Mouse (Mus musculus) heart, adult 2 months (tissue): Measurements from ENCODE around the gene Zcchc17. TPM values are rescaled to one million over a fixed set of nuclear protein-coding genes. Genes with fewer than 3 reads are reported as not detected.

Source experiments
- DNase-seq, 2 experiments: peaks; one replicate each; pipeline ENCODE4 v3.0.0; 2021
- H3K27ac ChIP-seq: fragments of 200-600 bp; 2 replicates; pipeline ENCODE4 v1.8.1; 2022
- H3K27me3 ChIP-seq: fragments of 200-500 bp; 2 replicates; pipeline ENCODE4 v1.6.1; 2012; ENCODE audit warnings: mild to moderate bottlenecking, low read length, inconsistent platforms, mixed read lengths; ENCODE audit not compliant: control insufficient read depth, insufficient read depth
- H3K36me3 ChIP-seq: fragments of 200-500 bp; 2 replicates; pipeline ENCODE4 v1.6.1; 2012; ENCODE audit warnings: low read length, inconsistent platforms; ENCODE audit not compliant: control insufficient read depth, insufficient read depth
- H3K4me1 ChIP-seq: fragments of 200-500 bp; 2 replicates; pipeline ENCODE4 v1.6.1; 2011; ENCODE audit warnings: low read length; ENCODE audit not compliant: control insufficient read depth, insufficient read depth
- H3K4me3 ChIP-seq: fragments of 200-600 bp; 2 replicates; pipeline ENCODE4 v1.8.1; 2022
- H3K79me2 ChIP-seq: fragments of 200-500 bp; replicated peaks from 2 replicates; pipeline ENCODE4 v1.6.1; 2012; ENCODE audit warnings: mild to moderate bottlenecking, inconsistent platforms, low read length, moderate library complexity, mixed read lengths; ENCODE audit not compliant: control insufficient read depth, insufficient read depth
- H3K9ac ChIP-seq: fragments of 200-500 bp; 2 replicates; pipeline ENCODE4 v1.6.1; 2012; ENCODE audit warnings: low read depth, mild to moderate bottlenecking, control low read depth, inconsistent platforms, low read length, mixed read lengths
- CTCF ChIP-seq: fragments of 200-600 bp; IDR thresholded peaks from 2 replicates; pipeline ENCODE4 v1.8.1; 2022; ENCODE audit warnings: antibody characterized with exemption, mild to moderate bottlenecking, moderate library complexity
- EP300 ChIP-seq: fragments of 200-500 bp; IDR thresholded peaks from 2 replicates; pipeline ENCODE4 v1.6.1; 2011; ENCODE audit warnings: low read depth, low read length, control low read depth; ENCODE audit not compliant: insufficient read depth
- POLR2A ChIP-seq: fragments of 200-500 bp; IDR thresholded peaks from 2 replicates; pipeline ENCODE4 v1.6.1; 2011; ENCODE audit warnings: mild to moderate bottlenecking, low read depth, low read length, control low read depth; ENCODE audit not compliant: insufficient read depth
- WGBS: fragments of 180-500 bp; shearing (Covaris S2); methylation state at CpG from one replicate; pipeline ENCODE4 v1.1.7; 2018; 5-methylcytosine and 5-hydroxymethylcytosine counted together
- intact Hi-C: fragments of 180-260 bp; cut with DNase I; formaldehyde crosslinking; loops from one replicate; pipeline ENCODE4 v1.15.1; 2025
- polyA plus RNA-seq: library from polyadenylated mRNA; depleted of rRNA; stranded (reverse); fragments of >200 nt; gene quantifications from 2 replicates; pipeline ENCODE4 v1.2.3, GENCODE M21; 2012
- total RNA-seq, 2 experiments: library from RNA; stranded (reverse); gene quantifications; 2 replicates each; pipeline ENCODE4 v1.2.3; 2021

Gene Zcchc17
- total and polyA plus RNA-seq, 3 experiments: 15.0 to 30.7 (median 25.8) TPM

- Histone ChIP-seq H3K27me3 (peaks cover 3% of the 10 kb centered on the region; the same call in 1 of the 2 replicates), H3K4me3 (peak within 1 kb of the TSS; percentile 45), H3K4me1 (0 out of 2 replicates have a peak, but pooled peaks cover 1% of the 10 kb centered on the region), H3K36me3 (peaks cover 7% of the 10 kb centered on the region), H3K79me2 (no peaks in the 10 kb centered on the region; the same call in 1 of the 2 replicates), H3K9ac (peak within 1 kb of the TSS; percentile 93), H3K27ac (peak within 1 kb of the TSS; percentile 94)
- WGBS: 1% methylated on average over 52 of the region's 52 CpGs
- DNase-seq: peak; percentile 79 to 84
- intact Hi-C loops: no loop called here
- TF ChIP-seq EP300: peak; percentile 48; the same call in 1 of the 2 replicates
- TF ChIP-seq CTCF: no peak
- TF ChIP-seq POLR2A: peak; percentile 89
Measured at GRCm38 (mm10) chr4:130308231-130309081, 51.3 kb downstream of the Zcchc17 start, which contains the start of the genes Fabp3 and Gm10570. Gene Fabp3 (plus strand): TSS chr4:130308595. Gene Gm10570 (minus strand): TSS chr4:130308674.

GRCm38 (mm10) chr4:130307851-130308230, 51.9 kb downstream of the Zcchc17 start:
- intact Hi-C loops: no loop called here
- peak; percentile 73 to 80 for DNase-seq
- H3K4me1 ChIP-seq: no peaks in the 10 kb centered on the region
- H3K9ac ChIP-seq: peak overlapping the region; percentile 74
- TF ChIP-seq POLR2A: 0 out of 2 replicates have a peak, but pooled peaks have one; percentile 15
- 0 out of 2 replicates have a peak, but pooled peaks have one; percentile 46 for TF ChIP-seq EP300
- TF ChIP-seq CTCF: peak; percentile 48
- peaks cover 1% of the 10 kb centered on the region for H3K36me3 ChIP-seq
- peak overlapping the region; percentile 45 for H3K4me3 ChIP-seq
- H3K27ac ChIP-seq: peak overlapping the region; percentile 94
- H3K27me3 ChIP-seq: peaks cover 3% of the 10 kb centered on the region; the same call in 1 of the 2 replicates
- H3K79me2 ChIP-seq: no peaks in the 10 kb centered on the region; the same call in 1 of the 2 replicates
- 2% methylated on average over 23 of the region's 23 CpGs for WGBS

GRCm38 (mm10) chr4:130306796-130307630, 52.7 kb downstream of the Zcchc17 start:
- intact Hi-C loops: no loop called here
- Histone ChIP-seq H3K4me1 (no peaks in the 10 kb centered on the region), H3K79me2 (no peaks in the 10 kb centered on the region; the same call in 1 of the 2 replicates), H3K9ac (peak overlapping the region; percentile 1), H3K27ac (peak overlapping the region; percentile 94), H3K4me3 (peak overlapping the region; percentile 45), H3K27me3 (peaks cover 3% of the 10 kb centered on the region; the same call in 1 of the 2 replicates), H3K36me3 (no peaks in the 10 kb centered on the region)
- peak; percentile 64 to 83 for DNase-seq
- peak; percentile 36; the same call in 1 of the 2 replicates for TF ChIP-seq EP300
- TF ChIP-seq POLR2A: no peak
- 49% methylated on average over 10 of the region's 10 CpGs for WGBS

GRCm38 (mm10) chr4:130304746-130305145, 55.0 kb downstream of the Zcchc17 start:
- Histone ChIP-seq H3K9ac (no peak overlapping the region), H3K27me3 (peaks cover 3% of the 10 kb centered on the region; the same call in 1 of the 2 replicates), H3K36me3 (no peaks in the 10 kb centered on the region), H3K4me3 (no peak overlapping the region), H3K27ac (no peak overlapping the region), H3K4me1 (peaks cover 2% of the 10 kb centered on the region; the same call in 1 of the 2 replicates), H3K79me2 (no peaks in the 10 kb centered on the region; the same call in 1 of the 2 replicates)
- DNase-seq: no peak
- 41% methylated on average over 3 of the region's 3 CpGs for WGBS
- intact Hi-C loops: no loop called here
- TF ChIP-seq CTCF (no peak), EP300 (no peak)

GRCm38 (mm10) chr4:130302285-130302870, 57.4 kb downstream of the Zcchc17 start:
- DNase-seq: no peak
- peaks cover 4% of the 10 kb centered on the region; the same call in 1 of the 2 replicates for H3K4me1 ChIP-seq
- no peak overlapping the region for H3K27ac ChIP-seq
- intact Hi-C loops: no loop called here
- H3K36me3 ChIP-seq: no peaks in the 10 kb centered on the region
- WGBS: 61% methylated on average over 12 of the region's 12 CpGs
- no peak overlapping the region for H3K9ac ChIP-seq
- H3K4me3 ChIP-seq: no peak overlapping the region
- no peaks in the 10 kb centered on the region for H3K79me2 ChIP-seq
- H3K27me3 ChIP-seq: no peaks in the 10 kb centered on the region
- no peak for TF ChIP-seq POLR2A
- TF ChIP-seq CTCF: no peak
- no peak for TF ChIP-seq EP300
